Mouse (Mus musculus) forebrain, embryonic 13.5 days (tissue): ENCODE measurements at regions not wholly inside any gene's neighbourhood (a gene's known extent, or its start where the extent isn't known, plus 50 kb on each side); places are given as distances from the start of the nearest gene placed in this dataset.

Experiments
- ATAC-seq: fragments of 200-750 bp; cut with Nextera tagmentation; 2 replicates; pipeline ENCODE4 v1.8.0; 2017
- H3K27ac ChIP-seq: fragments of 300-500 bp; sonication (generic); 2 replicates; pipeline ENCODE4 v1.5.1; 2015; ENCODE audit warnings: inconsistent platforms, mild to moderate bottlenecking, moderate library complexity
- H3K27me3 ChIP-seq: fragments of 300-500 bp; sonication (generic); 2 replicates; pipeline ENCODE4 v1.6.1; 2015; ENCODE audit warnings: mild to moderate bottlenecking, inconsistent platforms
- H3K36me3 ChIP-seq: fragments of 300-500 bp; sonication (generic); 2 replicates; pipeline ENCODE4 v1.6.1; 2015; ENCODE audit warnings: mild to moderate bottlenecking, inconsistent platforms; ENCODE audit not compliant: poor library complexity, severe bottlenecking
- H3K4me1 ChIP-seq: fragments of 300-500 bp; sonication (generic); 2 replicates; pipeline ENCODE4 v1.6.1; 2015; ENCODE audit warnings: inconsistent platforms
- H3K4me2 ChIP-seq: fragments of 300-500 bp; sonication (generic); 2 replicates; pipeline ENCODE4 v1.6.1; 2015; ENCODE audit warnings: inconsistent platforms, mild to moderate bottlenecking, moderate library complexity
- H3K4me3 ChIP-seq: fragments of 300-500 bp; sonication (generic); 2 replicates; pipeline ENCODE4 v1.5.1; 2015; ENCODE audit warnings: mild to moderate bottlenecking, inconsistent platforms
- H3K9ac ChIP-seq: fragments of 300-500 bp; sonication (generic); 2 replicates; pipeline ENCODE4 v1.6.1; 2015; ENCODE audit warnings: mild to moderate bottlenecking, inconsistent platforms
- H3K9me3 ChIP-seq: fragments of 300-500 bp; sonication (generic); replicated peaks from 2 replicates; pipeline ENCODE4 v1.6.1; 2016; ENCODE audit warnings: inconsistent platforms
- WGBS: fragments of 180-500 bp; shearing (Covaris S2); methylation state at CpG from one replicate; pipeline ENCODE4 v1.1.7; 2015; 5-methylcytosine and 5-hydroxymethylcytosine counted together

DNA sequence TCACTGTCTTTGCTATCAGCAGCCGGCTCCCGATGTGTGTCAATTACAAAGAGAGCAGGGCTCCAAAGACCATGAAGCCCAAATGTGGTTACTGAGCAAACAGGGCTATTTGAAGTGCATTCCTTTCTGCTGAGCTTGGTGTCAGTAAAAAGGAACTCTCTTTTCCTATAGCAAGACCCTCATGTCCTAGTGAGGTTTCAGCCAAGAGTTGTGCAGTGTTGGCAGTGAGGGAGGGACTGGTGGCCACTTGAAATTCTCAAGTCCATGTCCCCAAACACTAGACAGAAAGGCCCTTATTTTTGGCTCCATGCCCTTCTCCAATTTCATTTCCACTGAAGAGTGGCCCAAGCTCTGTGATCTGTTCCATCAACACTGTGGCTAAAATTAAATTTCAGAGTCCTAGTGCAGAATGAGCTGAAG is 778.9 kb downstream of the Gsdmc2 start:
- 81% methylated on average over 2 of the region's 2 CpGs for WGBS
- no peak for ATAC-seq

DNA sequence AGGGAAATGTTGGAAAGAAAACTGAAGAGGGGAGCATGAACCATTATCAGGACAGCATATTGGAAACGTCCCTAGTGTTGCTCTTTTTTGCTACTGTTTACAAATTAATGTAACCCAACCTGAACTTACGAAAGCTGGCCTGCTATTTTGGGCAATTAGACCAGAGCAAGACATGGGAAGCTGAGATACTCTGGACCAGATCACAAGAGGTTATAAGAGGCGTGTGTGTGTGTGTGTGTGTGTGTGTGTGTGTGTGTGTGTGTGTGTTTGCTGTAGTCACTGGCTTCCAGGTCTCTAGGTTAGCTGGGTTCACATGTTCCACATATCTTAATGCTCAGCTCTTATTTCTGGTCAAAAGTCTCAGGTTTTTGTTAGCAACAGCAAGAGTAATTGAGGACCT is 783.1 kb downstream of the Gsdmc2 start:
- no peaks in the 10 kb centered on the region for H3K4me1 ChIP-seq
- no peak overlapping the region for H3K4me3 ChIP-seq
- no peaks in the 10 kb centered on the region for H3K27me3 ChIP-seq
- H3K27ac ChIP-seq: no peak overlapping the region
- H3K9me3 ChIP-seq: no peaks in the 10 kb centered on the region
- H3K9ac ChIP-seq: no peak overlapping the region
- H3K4me2 ChIP-seq: no peak overlapping the region
- no peak for ATAC-seq
- 84% methylated on average over 3 of the region's 3 CpGs for WGBS
- H3K36me3 ChIP-seq: no peaks in the 10 kb centered on the region

More for the DNA sequence above, 778.9 kb downstream of the Gsdmc2 start:
- no peaks in the 10 kb centered on the region for H3K36me3 ChIP-seq
- H3K9ac ChIP-seq: no peak overlapping the region
- H3K4me2 ChIP-seq: no peak overlapping the region
- H3K27ac ChIP-seq: no peak overlapping the region
- H3K9me3 ChIP-seq: no peaks in the 10 kb centered on the region
- no peak overlapping the region for H3K4me3 ChIP-seq
- H3K4me1 ChIP-seq: no peaks in the 10 kb centered on the region
- H3K27me3 ChIP-seq: no peaks in the 10 kb centered on the region

DNA sequence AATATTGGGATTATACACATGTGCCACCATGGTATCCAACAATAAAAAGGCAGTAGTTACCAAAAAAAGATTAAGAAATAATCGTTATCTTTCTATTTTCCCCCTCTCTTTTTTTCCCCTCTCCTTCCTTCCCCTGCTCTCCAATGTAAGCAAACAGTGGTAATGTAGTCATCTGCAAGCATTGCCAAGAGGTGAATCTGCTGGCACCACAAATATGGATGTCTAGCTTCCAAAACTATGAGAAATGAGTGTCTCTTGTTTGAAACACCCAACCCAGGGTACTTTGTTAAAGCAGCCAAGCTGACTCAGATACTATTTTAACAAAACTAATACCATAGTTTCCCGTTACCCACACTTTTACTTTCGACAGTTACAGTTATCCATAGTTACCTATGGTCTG is 784.2 kb downstream of the Gsdmc2 start:
- no peaks in the 10 kb centered on the region for H3K27me3 ChIP-seq
- no peak for ATAC-seq
- H3K4me2 ChIP-seq: no peak overlapping the region
- H3K4me3 ChIP-seq: no peak overlapping the region
- H3K4me1 ChIP-seq: no peaks in the 10 kb centered on the region
- no peak overlapping the region for H3K27ac ChIP-seq
- no peak overlapping the region for H3K9ac ChIP-seq
- WGBS: 91% methylated on average over 3 of the region's 3 CpGs
- H3K36me3 ChIP-seq: no peaks in the 10 kb centered on the region
- H3K9me3 ChIP-seq: no peaks in the 10 kb centered on the region

DNA sequence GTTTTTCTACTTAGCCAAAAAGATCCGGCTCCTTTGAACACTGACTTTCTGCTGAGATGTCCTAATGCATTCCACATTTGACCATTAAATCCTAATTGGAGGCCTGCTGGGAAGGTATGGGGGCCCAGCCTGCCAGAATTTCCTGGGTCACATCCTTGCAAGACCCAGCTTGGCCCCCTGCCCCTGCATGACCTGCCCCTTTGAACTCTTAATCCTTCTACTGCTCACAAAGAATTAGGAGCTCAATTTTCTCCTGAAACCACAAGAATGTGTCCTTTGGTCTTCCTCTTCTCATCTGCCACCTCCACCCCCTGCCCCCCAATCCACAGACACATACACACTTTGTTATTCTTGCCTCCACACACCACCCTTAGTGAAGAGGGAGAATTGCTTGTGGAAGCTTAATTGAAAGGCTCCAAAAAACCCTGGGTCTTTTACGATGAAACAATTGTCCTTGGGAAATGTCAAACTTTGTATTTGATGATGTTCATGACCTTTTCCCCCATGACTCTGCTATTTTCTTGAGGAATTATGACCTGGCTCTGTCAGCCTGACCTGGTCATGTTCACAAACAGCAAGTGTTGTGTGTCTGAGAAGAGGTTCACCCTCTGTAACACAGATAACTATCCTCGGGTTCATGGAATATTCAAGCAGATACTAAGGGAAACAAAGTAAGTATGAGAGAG is 792.3 kb downstream of the Gsdmc2 start:
- Histone ChIP-seq H3K4me3 (no peak overlapping the region), H3K9me3 (no peaks in the 10 kb centered on the region), H3K4me1 (no peaks in the 10 kb centered on the region), H3K36me3 (no peaks in the 10 kb centered on the region), H3K9ac (no peak overlapping the region), H3K27me3 (no peaks in the 10 kb centered on the region), H3K4me2 (no peak overlapping the region), H3K27ac (no peak overlapping the region)
- 7% methylated on average over 3 of the region's 3 CpGs for WGBS
- ATAC-seq: no peak

DNA sequence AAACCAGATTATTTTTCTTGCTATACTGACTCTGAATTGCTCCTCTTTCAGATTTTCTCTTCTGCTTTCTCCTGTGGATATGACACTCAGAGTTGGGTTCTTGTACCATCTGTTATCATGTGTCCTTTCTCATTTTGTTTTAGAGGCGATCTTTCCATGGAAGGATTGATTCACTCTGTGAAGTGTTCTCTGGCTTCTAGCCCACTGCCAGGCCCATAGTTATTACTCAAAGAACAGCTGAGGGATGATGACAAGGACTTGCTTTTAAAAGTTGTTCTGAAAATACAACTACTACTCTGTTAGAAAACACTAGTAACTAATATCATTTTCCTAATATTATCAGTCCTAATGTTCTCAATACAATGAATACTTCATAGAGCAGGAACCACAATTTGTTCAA is 794.9 kb downstream of the Gsdmc2 start:
- Histone ChIP-seq H3K4me1 (no peaks in the 10 kb centered on the region), H3K9ac (no peak overlapping the region), H3K4me2 (no peak overlapping the region), H3K4me3 (no peak overlapping the region), H3K27me3 (no peaks in the 10 kb centered on the region), H3K9me3 (no peaks in the 10 kb centered on the region), H3K27ac (no peak overlapping the region), H3K36me3 (no peaks in the 10 kb centered on the region)
- ATAC-seq: no peak
- 89% methylated on average over 1 of the region's 1 CpGs for WGBS

DNA sequence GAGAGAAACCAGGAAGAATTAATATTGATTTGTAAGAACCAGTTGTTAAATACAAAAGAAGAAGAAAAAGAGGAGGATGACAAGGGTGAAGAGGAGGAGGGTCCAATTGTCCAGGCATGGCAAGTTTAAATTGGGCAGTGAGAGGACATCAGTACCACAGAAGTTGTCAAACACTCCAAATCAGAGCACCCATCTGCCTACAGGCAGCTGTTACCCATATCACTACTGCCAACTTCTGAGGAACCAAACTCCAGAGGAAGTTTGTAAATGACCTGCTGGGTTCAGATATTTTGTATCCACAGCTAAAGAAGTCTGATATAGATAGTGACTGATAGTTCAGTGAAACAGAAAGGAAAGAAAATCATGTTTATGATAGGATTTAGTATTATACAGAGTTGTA is 802.6 kb downstream of the Gsdmc2 start:
- Histone ChIP-seq H3K27me3 (no peaks in the 10 kb centered on the region), H3K4me1 (no peaks in the 10 kb centered on the region), H3K9ac (no peak overlapping the region), H3K27ac (no peak overlapping the region), H3K9me3 (no peaks in the 10 kb centered on the region), H3K36me3 (no peaks in the 10 kb centered on the region), H3K4me2 (no peak overlapping the region), H3K4me3 (no peak overlapping the region)
- ATAC-seq: no peak

DNA sequence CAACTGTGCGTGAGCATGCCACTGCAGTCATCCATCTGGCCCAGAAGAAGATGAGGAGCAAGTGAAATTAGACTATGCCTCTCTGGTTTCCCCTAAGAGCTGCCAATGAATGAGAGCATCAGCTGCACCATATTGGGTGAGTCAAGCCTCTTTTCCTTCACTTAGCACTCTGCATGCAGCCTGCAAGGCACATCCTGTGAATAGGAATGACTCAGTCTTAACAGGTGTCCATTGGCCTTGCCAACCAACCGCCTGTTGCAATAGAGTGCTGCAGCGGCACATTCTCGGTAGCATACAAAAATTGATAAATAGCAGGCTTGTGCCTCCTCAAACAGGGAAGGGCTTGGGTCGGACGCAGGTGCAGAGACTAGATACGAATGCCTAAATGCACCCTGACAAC is 808.7 kb downstream of the Gsdmc2 start:
- Histone ChIP-seq H3K9me3 (no peaks in the 10 kb centered on the region), H3K9ac (no peak overlapping the region), H3K4me2 (no peak overlapping the region), H3K4me3 (no peak overlapping the region), H3K27me3 (no peaks in the 10 kb centered on the region), H3K27ac (no peak overlapping the region), H3K36me3 (no peaks in the 10 kb centered on the region), H3K4me1 (no peaks in the 10 kb centered on the region)
- 92% methylated on average over 7 of the region's 7 CpGs for WGBS
- no peak for ATAC-seq

DNA sequence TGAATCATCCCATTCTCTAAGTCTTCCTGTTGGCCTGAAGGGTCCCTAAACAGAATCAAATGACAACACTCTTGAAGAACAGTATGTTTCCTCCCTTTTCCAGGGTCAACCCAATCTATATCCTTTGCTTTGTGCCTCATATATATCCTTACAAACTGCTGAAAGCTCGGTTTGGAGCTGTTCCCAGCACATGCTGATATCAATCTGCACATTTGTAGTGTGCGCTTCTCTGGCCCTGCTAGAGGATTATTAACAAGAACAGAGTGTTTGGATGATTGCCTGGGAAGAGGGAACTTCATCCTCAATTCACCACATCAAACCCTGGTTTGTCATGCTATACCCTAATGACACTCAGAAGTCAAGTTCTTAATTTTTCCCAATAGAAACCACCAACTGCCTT is 824.2 kb downstream of the Gsdmc2 start:
- no peak overlapping the region for H3K27ac ChIP-seq
- no peaks in the 10 kb centered on the region for H3K9me3 ChIP-seq
- no peaks in the 10 kb centered on the region for H3K4me1 ChIP-seq
- no peak overlapping the region for H3K4me2 ChIP-seq
- H3K4me3 ChIP-seq: no peak overlapping the region
- no peaks in the 10 kb centered on the region for H3K36me3 ChIP-seq
- H3K9ac ChIP-seq: no peak overlapping the region
- 83% methylated on average over 2 of the region's 2 CpGs for WGBS
- no peak for ATAC-seq
- no peaks in the 10 kb centered on the region for H3K27me3 ChIP-seq

DNA sequence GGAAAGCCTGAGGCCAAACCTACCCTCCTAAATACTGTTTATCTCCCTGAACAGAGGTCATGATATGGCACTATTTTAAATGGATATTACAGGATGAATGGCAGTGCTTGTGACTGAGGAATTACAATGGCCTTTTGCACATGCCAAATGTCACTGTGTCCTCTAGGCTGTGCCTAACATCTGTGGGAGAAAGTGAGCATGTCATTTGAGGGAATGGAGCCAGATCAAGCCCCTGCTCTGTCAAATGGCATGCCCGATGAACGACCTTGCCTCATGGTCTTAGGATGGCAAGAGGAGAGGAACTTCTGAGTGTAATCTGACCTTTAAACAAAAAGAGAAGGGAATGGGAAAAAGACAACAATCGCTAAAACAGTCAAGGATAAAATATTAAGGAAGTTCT is 827.0 kb downstream of the Gsdmc2 start:
- H3K27me3 ChIP-seq: no peaks in the 10 kb centered on the region
- H3K9ac ChIP-seq: no peak overlapping the region
- 79% methylated on average over 3 of the region's 3 CpGs for WGBS
- no peak overlapping the region for H3K27ac ChIP-seq
- H3K4me3 ChIP-seq: no peak overlapping the region
- no peaks in the 10 kb centered on the region for H3K36me3 ChIP-seq
- no peaks in the 10 kb centered on the region for H3K9me3 ChIP-seq
- ATAC-seq: no peak
- H3K4me1 ChIP-seq: no peaks in the 10 kb centered on the region
- no peak overlapping the region for H3K4me2 ChIP-seq

DNA sequence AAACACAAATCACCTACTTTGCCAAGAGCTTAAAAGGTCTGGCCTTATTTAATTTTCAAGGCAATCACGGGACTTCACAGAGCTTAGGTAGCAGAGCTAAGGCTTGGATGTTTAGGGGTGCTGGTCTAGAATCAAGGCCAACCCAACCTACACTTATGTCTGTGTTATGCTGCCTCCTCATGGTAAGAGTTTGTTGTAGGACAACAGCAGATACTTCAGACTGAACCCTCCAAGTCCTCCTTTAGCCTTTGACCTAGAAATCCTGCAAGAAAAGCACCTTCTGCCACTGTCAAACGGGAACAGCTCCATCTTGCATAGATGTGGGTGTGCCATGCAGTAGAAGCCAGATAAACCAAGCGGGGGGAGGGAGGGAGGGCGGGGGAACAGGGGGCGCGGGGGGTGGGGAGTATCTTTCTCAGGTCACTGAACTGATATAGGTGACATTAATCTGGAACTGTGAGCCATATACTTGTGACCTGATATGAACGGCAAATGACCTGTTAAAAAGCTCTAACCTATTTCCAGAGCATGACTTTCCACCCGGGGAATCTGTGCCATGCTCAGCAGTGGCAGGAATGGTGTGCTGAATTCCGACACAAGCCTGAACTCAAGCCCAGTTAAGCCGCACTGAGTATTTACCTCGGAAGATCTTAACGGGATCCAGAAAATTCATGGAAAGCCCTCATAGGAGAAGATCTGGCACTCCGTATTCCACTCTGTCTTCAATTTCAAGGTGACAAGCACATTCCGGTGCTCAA is 838.3 kb downstream of the Gsdmc2 start:
- WGBS: 90% methylated on average over 14 of the region's 14 CpGs
- H3K27me3 ChIP-seq: no peaks in the 10 kb centered on the region
- no peaks in the 10 kb centered on the region for H3K4me1 ChIP-seq
- H3K36me3 ChIP-seq: no peaks in the 10 kb centered on the region
- H3K4me2 ChIP-seq: no peak overlapping the region
- no peaks in the 10 kb centered on the region for H3K9me3 ChIP-seq
- ATAC-seq: no peak
- H3K27ac ChIP-seq: no peak overlapping the region
- H3K9ac ChIP-seq: no peak overlapping the region
- H3K4me3 ChIP-seq: no peak overlapping the region

DNA sequence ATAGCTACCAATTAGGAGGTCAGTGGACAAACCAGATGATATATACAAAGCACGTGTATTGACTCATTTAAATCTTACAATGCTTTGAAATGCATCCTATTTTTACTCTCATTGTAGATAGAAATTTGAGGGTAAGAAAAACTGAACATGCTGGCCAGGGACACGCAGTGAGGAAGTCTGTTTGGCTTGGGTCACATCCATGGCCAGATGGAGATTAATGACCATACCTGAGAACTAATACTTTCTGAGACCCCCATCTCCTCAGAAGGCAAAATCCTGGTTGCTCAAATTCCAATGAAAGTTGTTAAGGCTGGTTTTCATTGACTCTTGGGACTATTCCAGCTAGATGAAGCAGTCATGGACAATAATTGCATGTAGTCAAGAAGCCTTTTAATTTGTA is 850.3 kb downstream of the Gsdmc2 start:
- Histone ChIP-seq H3K36me3 (no peaks in the 10 kb centered on the region), H3K4me2 (no peak overlapping the region), H3K9me3 (no peaks in the 10 kb centered on the region), H3K4me1 (no peaks in the 10 kb centered on the region), H3K4me3 (no peak overlapping the region), H3K9ac (no peak overlapping the region), H3K27ac (no peak overlapping the region), H3K27me3 (no peaks in the 10 kb centered on the region)
- ATAC-seq: no peak
- 88% methylated on average over 2 of the region's 2 CpGs for WGBS

DNA sequence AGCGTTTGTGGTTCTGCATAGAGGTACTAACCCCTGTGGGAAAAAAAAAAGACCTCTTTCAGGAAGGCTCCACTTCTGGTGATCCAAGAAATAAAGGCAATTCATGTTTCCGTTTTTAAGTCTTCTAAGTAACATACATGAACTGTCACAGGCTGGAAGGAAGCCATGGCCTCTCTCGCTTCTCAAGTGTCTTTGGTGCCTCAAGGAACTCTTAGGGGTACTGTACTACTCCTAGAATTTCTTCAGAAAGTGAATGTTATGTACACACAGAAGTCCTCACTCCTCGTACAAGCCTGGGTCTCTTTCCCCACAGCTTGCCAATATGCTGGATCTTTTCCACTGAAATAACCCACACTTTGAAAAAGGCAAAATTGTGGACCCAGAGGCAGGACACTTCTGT is 858.1 kb downstream of the Gsdmc2 start:
- no peak overlapping the region for H3K4me3 ChIP-seq
- H3K4me1 ChIP-seq: no peaks in the 10 kb centered on the region
- H3K4me2 ChIP-seq: no peak overlapping the region
- no peak for ATAC-seq
- no peaks in the 10 kb centered on the region for H3K27me3 ChIP-seq
- no peaks in the 10 kb centered on the region for H3K9me3 ChIP-seq
- no peaks in the 10 kb centered on the region for H3K36me3 ChIP-seq
- 86% methylated on average over 4 of the region's 4 CpGs for WGBS
- no peak overlapping the region for H3K9ac ChIP-seq
- no peak overlapping the region for H3K27ac ChIP-seq

DNA sequence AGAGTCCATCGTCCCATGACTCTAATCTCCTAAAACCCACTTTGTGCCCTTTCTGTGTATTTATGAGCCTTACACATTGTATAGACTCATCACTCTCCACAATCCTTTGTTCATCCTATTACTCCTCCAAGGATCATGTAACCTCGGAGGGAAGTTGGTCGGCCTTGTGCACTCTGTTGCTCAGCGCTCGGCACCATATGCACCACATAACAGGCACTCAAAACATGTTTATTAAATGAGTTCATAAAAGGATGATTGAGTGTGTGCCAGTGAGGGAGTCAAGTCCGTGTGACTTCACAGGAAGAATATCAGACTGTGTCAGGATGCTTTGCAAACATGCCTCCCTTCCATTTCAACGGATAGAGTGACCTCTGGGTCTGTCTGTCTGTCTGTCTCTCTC is 858.8 kb downstream of the Gsdmc2 start:
- 85% methylated on average over 7 of the region's 7 CpGs for whole genome bisulfite sequencing

More for the DNA sequence above, 858.8 kb downstream of the Gsdmc2 start:
- Histone ChIP-seq H3K36me3 (no peaks in the 10 kb centered on the region), H3K4me3 (no peak overlapping the region), H3K4me1 (no peaks in the 10 kb centered on the region), H3K9ac (no peak overlapping the region), H3K4me2 (no peak overlapping the region), H3K9me3 (no peaks in the 10 kb centered on the region), H3K27ac (no peak overlapping the region), H3K27me3 (no peaks in the 10 kb centered on the region)
- ATAC-seq: no peak
